Mouse (Mus musculus): ENCODE data around the gene Serpinb9b.

- no peak for TF ChIP-seq CTCF (IDR thresholded peaks at IDR 0.05; ENCODE audit: control insufficient read depth, insufficient read depth, insufficient replicate concordance, low read depth, low read length)
- no peak for TF ChIP-seq POLR2A (IDR thresholded peaks at IDR 0.05; ENCODE audit: control insufficient read depth, low read depth, low read length)
Observed at GRCm38 (mm10) chr13:33030281-33030680, 3.1 kb downstream of the Serpinb9b start.

Measured in testis, adult 2 months (tissue).